Mouse (Mus musculus): ENCODE measurements around the gene Tent2. TPM values are rescaled to one million over a fixed set of nuclear protein-coding genes. Genes with fewer than 3 reads are reported as not detected.
A peak's percentile ranks its signal among the peaks of the same experiment; 100 is the strongest.

Gene Tent2
- polyA plus RNA-seq, 1 experiment from 2014 or later, result 74.4 TPM

DNA sequence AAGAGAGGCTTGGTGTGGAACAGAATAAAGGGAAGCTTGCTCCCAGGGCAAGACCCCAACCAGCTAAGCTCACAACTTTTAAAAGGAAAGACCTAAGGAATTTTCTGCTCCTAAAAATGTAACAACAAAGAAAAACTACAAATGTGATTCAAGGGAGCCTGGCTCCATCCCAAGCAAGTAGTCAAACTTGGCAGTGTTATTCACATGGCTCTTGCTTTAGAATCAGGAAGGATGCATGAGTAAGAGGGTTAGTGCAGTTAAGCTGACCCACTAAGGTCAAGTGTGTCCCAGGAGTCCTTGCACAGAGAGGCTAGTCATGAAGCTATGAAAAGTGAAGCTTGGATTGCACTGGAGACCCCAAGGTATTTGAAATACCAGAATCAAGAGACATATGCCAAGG lies 29.7 kb downstream of the Tent2 start:
- no peak for ATAC-seq (ENCODE audit: insufficient number of reproducible peaks, insufficient read depth, low FRiP score, low read depth)
- H3K4me1 ChIP-seq (ENCODE audit: control insufficient read depth, insufficient read depth, low read length), result no peaks in the 10 kb centered on the region
- no peak overlapping the region for H3K9ac ChIP-seq (replicated peaks; ENCODE audit: low read depth, low read length)
- peaks cover 23% of the 10 kb centered on the region for H3K36me3 ChIP-seq (ENCODE audit: control insufficient read depth, insufficient read depth, low read length)
- no peak overlapping the region for H3K27ac ChIP-seq (ENCODE audit: low read length)
- no peaks in the 10 kb centered on the region for H3K27me3 ChIP-seq (ENCODE audit: control insufficient read depth, insufficient read depth, low read length)
- H3K9me3 ChIP-seq (ENCODE audit: control insufficient read depth, low read depth, low read length), result no peaks in the 10 kb centered on the region
- no peak overlapping the region for H3K4me2 ChIP-seq (replicated peaks; ENCODE audit: low read depth, low read length)
- no peak overlapping the region for H3K4me3 ChIP-seq (ENCODE audit: low read depth, low read length)

DNA sequence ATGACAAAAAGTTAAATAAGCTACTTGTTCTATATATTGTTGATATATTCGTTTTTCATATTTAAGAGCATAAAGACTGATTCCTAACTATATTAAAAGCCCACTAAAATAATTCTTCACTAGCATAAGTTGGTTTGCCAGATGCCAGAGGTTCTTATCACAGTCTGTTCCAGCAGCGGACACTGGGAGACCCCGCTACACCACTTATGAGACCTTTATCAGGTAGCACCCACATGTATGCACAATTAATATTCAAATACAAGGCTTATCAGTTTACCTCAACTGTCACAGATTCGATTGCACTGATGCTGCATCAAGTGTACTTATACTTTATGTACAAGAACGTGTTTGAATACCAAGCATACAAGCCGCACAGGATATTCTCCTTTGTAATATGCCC lies 33.9 kb downstream of the Tent2 start:
- no peak overlapping the region for H3K9ac ChIP-seq (replicated peaks; ENCODE audit: low read depth, low read length)
- peaks cover 19% of the 10 kb centered on the region for H3K36me3 ChIP-seq (ENCODE audit: control insufficient read depth, insufficient read depth, low read length)
- WGBS, result 94% methylated on average over 6 of the region's 6 CpGs
- no peak overlapping the region for H3K4me2 ChIP-seq (replicated peaks; ENCODE audit: low read depth, low read length)
- H3K27ac ChIP-seq (ENCODE audit: low read length), result no peak overlapping the region
- no peaks in the 10 kb centered on the region for H3K9me3 ChIP-seq (ENCODE audit: control insufficient read depth, low read depth, low read length)
- no peaks in the 10 kb centered on the region for H3K27me3 ChIP-seq (ENCODE audit: control insufficient read depth, insufficient read depth, low read length)
- H3K4me3 ChIP-seq (ENCODE audit: low read depth, low read length), result no peak overlapping the region
- ATAC-seq (ENCODE audit: insufficient number of reproducible peaks, insufficient read depth, low FRiP score, low read depth), result no peak
- no peaks in the 10 kb centered on the region for H3K4me1 ChIP-seq (ENCODE audit: control insufficient read depth, insufficient read depth, low read length)

GRCm38 (mm10) chr13:93153280-93153679 lies 38.9 kb downstream of the Tent2 start:
- Histone ChIP-seq H3K4me1 (ENCODE audit: control insufficient read depth, insufficient read depth, low read length) (no peaks in the 10 kb centered on the region), H3K4me3 (ENCODE audit: low read depth, low read length) (no peak overlapping the region), H3K4me2 (replicated peaks; ENCODE audit: low read depth, low read length) (no peak overlapping the region), H3K9me3 (ENCODE audit: control insufficient read depth, low read depth, low read length) (no peaks in the 10 kb centered on the region), H3K27ac (ENCODE audit: low read length) (0 out of 2 replicates have a peak overlapping the region, but pooled peaks have one; percentile 10), H3K9ac (replicated peaks; ENCODE audit: low read depth, low read length) (no peak overlapping the region), H3K27me3 (ENCODE audit: control insufficient read depth, insufficient read depth, low read length) (no peaks in the 10 kb centered on the region), H3K36me3 (ENCODE audit: control insufficient read depth, insufficient read depth, low read length) (peaks cover 33% of the 10 kb centered on the region)
- no peak for ATAC-seq (ENCODE audit: insufficient number of reproducible peaks, insufficient read depth, low FRiP score, low read depth)
- WGBS, result 48% methylated on average over 1 of the region's 1 CpGs

DNA sequence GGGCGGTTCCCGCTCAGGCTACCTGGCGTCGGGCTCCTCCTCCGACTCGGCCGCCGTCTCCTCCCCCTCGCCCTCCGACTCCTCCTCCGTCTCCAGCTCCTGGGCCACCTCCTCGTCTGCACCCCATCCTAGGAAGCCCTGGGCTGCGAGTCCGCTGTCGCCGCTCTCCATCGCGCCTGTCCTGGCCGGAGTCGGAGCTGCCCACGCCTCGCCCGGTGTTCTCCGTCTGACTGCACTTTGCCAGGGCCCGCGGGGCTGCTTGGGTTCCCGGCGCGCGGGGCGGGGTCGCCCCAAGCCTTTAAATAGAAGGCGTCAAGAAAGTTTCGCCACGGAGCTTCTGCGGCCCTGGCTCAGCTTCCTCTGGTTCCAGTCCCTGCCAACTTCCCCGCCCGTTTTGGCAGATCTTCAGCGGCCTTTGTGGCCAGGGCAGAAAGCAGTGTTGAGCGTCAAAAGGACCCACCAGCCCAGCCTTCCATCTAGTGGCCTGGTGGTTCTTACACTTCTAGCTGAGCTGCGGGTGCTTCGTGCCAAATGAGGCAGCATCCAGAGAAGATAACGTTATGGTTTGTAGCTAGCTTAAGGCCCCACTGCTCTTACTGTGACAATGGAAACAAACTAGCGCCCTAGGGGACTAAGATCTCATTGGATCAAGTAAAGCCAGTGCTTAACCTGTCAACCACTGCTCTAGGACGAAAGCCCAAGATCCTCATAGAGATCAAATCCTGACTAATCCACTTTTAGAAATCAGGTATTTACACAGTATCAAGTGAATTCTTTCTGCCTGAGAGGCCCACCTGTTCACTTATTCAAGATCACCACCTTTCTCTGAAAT lies 47.6 kb downstream of the Tent2 start, which contains the start of gene Cmya5:
Gene Cmya5 (minus strand): TSS at position 389 of the 832 bp plus-strand sequence.
- Histone ChIP-seq H3K4me1 (ENCODE audit: control insufficient read depth, insufficient read depth, low read length) (0 out of 2 replicates have a peak, but pooled peaks cover 4% of the 10 kb centered on the region), H3K9me3 (ENCODE audit: control insufficient read depth, low read depth, low read length) (no peaks in the 10 kb centered on the region), H3K9ac (replicated peaks; ENCODE audit: low read depth, low read length) (peak within 1 kb of the TSS; percentile 48; the same call in 1 of the 2 replicates), H3K27ac (ENCODE audit: low read length) (peak within 1 kb of the TSS; percentile 80; the same call in 1 of the 2 replicates), H3K4me2 (replicated peaks; ENCODE audit: low read depth, low read length) (peak within 1 kb of the TSS; percentile 91), H3K36me3 (ENCODE audit: control insufficient read depth, insufficient read depth, low read length) (peaks cover 14% of the 10 kb centered on the region), H3K27me3 (ENCODE audit: control insufficient read depth, insufficient read depth, low read length) (no peaks in the 10 kb centered on the region), H3K4me3 (ENCODE audit: low read depth, low read length) (peak within 1 kb of the TSS; percentile 50)
- 1% methylated on average over 44 of the region's 45 CpGs for WGBS
- peak; percentile 90 for ATAC-seq (ENCODE audit: insufficient number of reproducible peaks, insufficient read depth, low FRiP score, low read depth)

DNA sequence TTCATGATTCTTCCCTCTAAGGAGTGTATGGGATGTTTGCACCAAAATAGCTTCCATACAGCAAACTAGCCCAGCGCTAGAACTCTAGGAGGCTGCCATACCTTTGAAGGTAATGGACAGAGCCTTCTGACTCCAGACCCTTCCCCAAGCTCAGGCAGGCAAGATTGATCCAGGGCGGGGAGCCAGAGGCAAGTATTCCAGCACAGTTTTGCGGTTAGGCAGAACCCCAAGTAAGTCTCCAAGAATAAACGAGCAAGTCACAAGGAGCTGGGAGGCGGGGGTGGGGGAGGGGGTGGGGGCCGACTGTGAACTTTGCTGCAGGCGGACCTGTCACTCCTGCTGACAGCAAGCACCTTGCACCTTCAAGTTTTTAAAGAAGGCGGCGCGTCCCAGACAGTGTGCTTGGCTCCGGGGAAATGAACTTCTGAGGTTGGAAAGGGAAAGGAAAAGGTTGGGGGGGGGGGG lies 48.3 kb downstream of the Tent2 start:
- peak overlapping the region; percentile 50 for H3K4me3 ChIP-seq (ENCODE audit: low read depth, low read length)
- ATAC-seq (ENCODE audit: insufficient number of reproducible peaks, insufficient read depth, low FRiP score, low read depth), result peak; percentile 73
- 0 out of 2 replicates have a peak, but pooled peaks cover 4% of the 10 kb centered on the region for H3K4me1 ChIP-seq (ENCODE audit: control insufficient read depth, insufficient read depth, low read length)
- H3K27me3 ChIP-seq (ENCODE audit: control insufficient read depth, insufficient read depth, low read length), result no peaks in the 10 kb centered on the region
- peak overlapping the region; percentile 48; the same call in 1 of the 2 replicates for H3K9ac ChIP-seq (replicated peaks; ENCODE audit: low read depth, low read length)
- no peaks in the 10 kb centered on the region for H3K9me3 ChIP-seq (ENCODE audit: control insufficient read depth, low read depth, low read length)
- peak overlapping the region; percentile 91 for H3K4me2 ChIP-seq (replicated peaks; ENCODE audit: low read depth, low read length)
- H3K36me3 ChIP-seq (ENCODE audit: control insufficient read depth, insufficient read depth, low read length), result peaks cover 8% of the 10 kb centered on the region
- peak overlapping the region; percentile 80; the same call in 1 of the 2 replicates for H3K27ac ChIP-seq (ENCODE audit: low read length)
- 15% methylated on average over 11 of the region's 11 CpGs for WGBS

- 89% methylated on average over 6 of the region's 6 CpGs for WGBS
These were observed 51.0 kb downstream of the Tent2 start for GRCm38 (mm10) chr13:93141184-93141583.

GRCm38 (mm10) chr13:93138059-93138458 lies 54.1 kb downstream of the Tent2 start:
- no peak for ATAC-seq (ENCODE audit: insufficient number of reproducible peaks, insufficient read depth, low FRiP score, low read depth)
- Histone ChIP-seq H3K4me2 (replicated peaks; ENCODE audit: low read depth, low read length) (no peak overlapping the region), H3K4me1 (ENCODE audit: control insufficient read depth, insufficient read depth, low read length) (no peaks in the 10 kb centered on the region), H3K27ac (ENCODE audit: low read length) (no peak overlapping the region), H3K36me3 (ENCODE audit: control insufficient read depth, insufficient read depth, low read length) (no peaks in the 10 kb centered on the region), H3K9me3 (ENCODE audit: control insufficient read depth, low read depth, low read length) (no peaks in the 10 kb centered on the region), H3K27me3 (ENCODE audit: control insufficient read depth, insufficient read depth, low read length) (no peaks in the 10 kb centered on the region), H3K4me3 (ENCODE audit: low read depth, low read length) (no peak overlapping the region), H3K9ac (replicated peaks; ENCODE audit: low read depth, low read length) (no peak overlapping the region)
- WGBS, result 44% methylated on average over 1 of the region's 1 CpGs

More at GRCm38 (mm10) chr13:93141184-93141583, 51.0 kb downstream of the Tent2 start:
- Histone ChIP-seq H3K27ac (ENCODE audit: low read length) (no peak overlapping the region), H3K4me3 (ENCODE audit: low read depth, low read length) (no peak overlapping the region), H3K36me3 (ENCODE audit: control insufficient read depth, insufficient read depth, low read length) (no peaks in the 10 kb centered on the region), H3K27me3 (ENCODE audit: control insufficient read depth, insufficient read depth, low read length) (no peaks in the 10 kb centered on the region), H3K9me3 (ENCODE audit: control insufficient read depth, low read depth, low read length) (no peaks in the 10 kb centered on the region), H3K4me1 (ENCODE audit: control insufficient read depth, insufficient read depth, low read length) (0 out of 2 replicates have a peak, but pooled peaks cover 4% of the 10 kb centered on the region), H3K4me2 (replicated peaks; ENCODE audit: low read depth, low read length) (no peak overlapping the region), H3K9ac (replicated peaks; ENCODE audit: low read depth, low read length) (no peak overlapping the region)
- ATAC-seq (ENCODE audit: insufficient number of reproducible peaks, insufficient read depth, low FRiP score, low read depth), result no peak

GRCm38 (mm10) chr13:93137098-93137497 lies 55.1 kb downstream of the Tent2 start:
- 89% methylated on average over 7 of the region's 7 CpGs for WGBS
- no peak for ATAC-seq (ENCODE audit: insufficient number of reproducible peaks, insufficient read depth, low FRiP score, low read depth)
- no peaks in the 10 kb centered on the region for H3K36me3 ChIP-seq (ENCODE audit: control insufficient read depth, insufficient read depth, low read length)

More at GRCm38 (mm10) chr13:93137098-93137497, 55.1 kb downstream of the Tent2 start:
- Histone ChIP-seq H3K27ac (ENCODE audit: low read length) (no peak overlapping the region), H3K4me3 (ENCODE audit: low read depth, low read length) (no peak overlapping the region), H3K9ac (replicated peaks; ENCODE audit: low read depth, low read length) (no peak overlapping the region), H3K4me2 (replicated peaks; ENCODE audit: low read depth, low read length) (no peak overlapping the region), H3K4me1 (ENCODE audit: control insufficient read depth, insufficient read depth, low read length) (no peaks in the 10 kb centered on the region), H3K27me3 (ENCODE audit: control insufficient read depth, insufficient read depth, low read length) (no peaks in the 10 kb centered on the region), H3K9me3 (ENCODE audit: control insufficient read depth, low read depth, low read length) (no peaks in the 10 kb centered on the region)

Data from stomach, embryonic 14.5 days (tissue).